Mouse (Mus musculus): ENCODE data around the gene Lrrc42.

GRCm38 (mm10) chr4:107226313-107226712 is 27.0 kb downstream of the Lrrc42 start:
- TF ChIP-seq POLR2A (IDR thresholded peaks at IDR 0.05; ENCODE audit: extremely low read depth, insufficient read depth, low read length) = no peak
- no peak for TF ChIP-seq CTCF (IDR thresholded peaks at IDR 0.05; ENCODE audit: low read depth, low read length)
